Mouse (Mus musculus) cerebellum, adult 9-11 months (tissue): ENCODE measurements around the gene Pex7.
"Not testable (repeated sequence)": the region's sequence is repeated elsewhere in the genome, so short reads cannot be mapped to it uniquely, and the experiment has no call there.

ENCODE experiments used
- DNase-seq: peaks from one replicate; pipeline ENCODE4 v3.0.0; 2022

Gene Pex7

DNA sequence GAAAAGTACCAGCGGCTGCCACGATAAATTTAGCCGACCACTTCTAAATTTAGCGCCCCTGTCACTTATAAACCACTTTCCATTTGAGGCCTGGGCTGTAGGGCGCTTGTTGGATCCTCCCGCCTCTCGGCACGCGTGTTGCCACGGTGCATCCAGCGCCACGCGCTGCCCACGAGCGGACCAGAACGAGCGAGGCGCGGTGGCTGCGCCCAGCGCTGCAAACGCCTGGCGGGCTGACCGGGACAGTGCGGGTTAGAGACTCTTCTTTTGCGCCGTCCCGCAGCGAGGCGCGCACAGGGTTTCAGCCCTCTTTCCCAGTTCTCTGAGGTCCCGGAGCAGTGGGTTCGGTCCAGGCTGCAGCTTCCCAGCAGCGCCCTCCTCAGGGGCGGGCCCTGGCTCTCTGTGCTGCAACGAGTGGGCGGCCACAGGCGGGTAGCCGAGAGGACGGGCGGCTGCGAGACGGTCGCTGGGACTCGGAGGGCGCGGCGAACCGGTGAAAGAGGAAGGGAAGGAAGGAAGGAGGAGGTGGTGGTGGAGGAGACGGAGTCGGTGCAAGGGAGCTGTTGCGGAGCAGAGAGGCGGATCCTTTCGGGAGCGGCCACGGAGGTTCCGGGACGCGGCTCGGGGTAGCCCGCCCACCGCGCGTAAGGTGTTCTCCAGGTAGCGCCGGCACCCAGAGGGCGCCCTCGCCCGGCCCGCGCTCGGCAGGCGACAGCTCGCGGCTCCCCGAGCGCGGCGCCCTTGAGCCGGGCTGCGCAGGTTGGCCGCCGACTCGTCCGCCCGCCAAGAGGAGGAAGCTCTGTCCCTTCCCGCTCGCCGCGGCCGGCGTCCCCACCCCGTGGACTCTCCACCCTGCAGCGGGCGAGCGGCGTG lies 26.3 kb upstream of the Pex7 start:
- peak; percentile 91 for DNase-seq

DNA sequence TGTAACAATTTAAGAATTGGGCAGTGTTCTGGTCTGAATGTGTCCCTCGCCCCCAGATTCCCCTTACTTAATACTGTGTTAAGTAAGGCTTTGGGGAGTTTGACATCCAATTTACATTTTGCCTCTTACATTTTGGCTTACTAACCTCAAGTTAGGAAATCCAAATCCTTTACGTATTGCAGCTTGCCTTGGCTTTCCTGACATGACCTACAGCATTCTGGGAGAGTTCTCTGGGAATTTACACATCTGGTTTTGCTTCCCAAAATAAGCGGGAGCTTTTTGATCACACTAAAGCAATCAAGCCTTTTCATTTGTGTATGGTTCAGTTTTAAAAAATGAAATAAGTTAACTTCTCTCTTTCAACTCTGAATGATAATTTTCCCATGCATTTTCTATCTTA lies 25.5 kb upstream of the Pex7 start:
- no peak for DNase-seq

- DNase-seq = no peak
These were observed 20.7 kb upstream of the Pex7 start for GRCm38 (mm10) chr10:19928205-19928604.

- DNase-seq = not testable (repeated sequence)
These were observed 19.0 kb upstream of the Pex7 start for GRCm38 (mm10) chr10:19926391-19926897.

GRCm38 (mm10) chr10:19924256-19924655 lies 16.8 kb upstream of the Pex7 start:
- no peak for DNase-seq

DNA sequence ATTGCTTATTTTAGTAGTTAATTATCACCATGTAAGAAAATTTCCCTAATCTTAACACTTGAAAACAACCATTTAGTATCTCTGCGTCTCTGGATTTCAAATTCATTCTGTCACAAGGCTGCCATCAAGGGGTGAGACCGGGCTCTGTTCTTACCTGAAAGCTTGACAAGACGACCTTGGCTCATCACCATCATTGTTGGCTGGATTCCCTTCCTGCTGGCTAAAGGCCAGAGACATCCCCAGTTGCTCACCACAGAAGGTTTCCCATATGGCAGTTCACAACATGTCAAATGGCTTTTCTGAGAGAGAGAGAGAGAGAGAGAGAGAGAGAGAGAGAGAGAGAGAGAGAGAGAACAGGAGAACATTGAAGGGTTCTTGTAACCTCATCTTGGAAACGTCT lies 14.9 kb upstream of the Pex7 start:
- peak; percentile 97 for DNase-seq

GRCm38 (mm10) chr10:19915301-19915700 lies 7.8 kb upstream of the Pex7 start:
- DNase-seq = peak; percentile 65

DNA sequence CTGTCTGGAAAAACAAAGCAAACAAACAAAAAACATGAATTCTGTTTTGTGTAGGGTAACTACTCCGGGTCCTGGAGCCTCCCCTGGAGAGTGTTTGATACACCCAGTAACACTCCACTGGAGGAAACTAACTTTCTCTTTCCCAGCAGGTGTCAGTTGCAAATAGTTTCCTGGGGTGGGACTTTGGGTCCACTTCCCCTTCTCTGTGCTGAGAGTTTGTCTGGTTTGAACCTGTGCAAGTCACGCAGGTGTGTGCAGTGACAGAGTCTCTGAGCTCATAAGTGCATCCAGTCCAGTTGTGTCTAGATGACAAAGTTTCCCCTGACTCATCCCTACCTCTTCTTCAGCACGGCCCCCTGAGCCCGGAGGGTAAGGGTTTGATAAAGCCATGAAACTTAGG lies 6.3 kb upstream of the Pex7 start:
- no peak for DNase-seq

GRCm38 (mm10) chr10:19911583-19911982 lies 4.1 kb upstream of the Pex7 start:
- DNase-seq = no peak

GRCm38 (mm10) chr10:19910516-19910915 lies 3.0 kb upstream of the Pex7 start:
- no peak for DNase-seq

- DNase-seq = no peak
These were observed 587 bp upstream of the Pex7 start for GRCm38 (mm10) chr10:19908076-19908475.

- peak; percentile 56 for DNase-seq
These were observed 3.2 kb downstream of the Pex7 start for GRCm38 (mm10) chr10:19904077-19904820.

- no peak for DNase-seq
These were observed 5.5 kb downstream of the Pex7 start for GRCm38 (mm10) chr10:19901992-19902391.

DNA sequence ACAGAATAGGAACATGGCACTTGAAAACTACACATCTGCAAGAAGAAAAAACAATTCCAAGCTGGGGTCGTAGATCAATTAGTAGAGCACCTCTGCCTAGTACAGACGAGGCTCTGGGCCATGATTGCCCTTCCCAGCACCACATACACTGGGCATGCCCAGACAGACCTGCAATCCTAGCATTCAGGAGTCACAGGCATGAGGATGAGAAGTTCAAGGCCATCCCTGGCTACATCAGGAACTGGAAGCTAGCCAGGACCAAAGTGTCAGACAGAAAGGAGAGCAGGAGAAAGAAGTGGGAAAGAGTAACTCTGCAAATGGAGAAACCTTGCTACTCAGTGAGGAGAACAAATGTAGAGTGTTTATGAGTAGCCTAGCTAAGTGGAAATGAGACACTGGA lies 7.3 kb downstream of the Pex7 start:
- no peak for DNase-seq

DNA sequence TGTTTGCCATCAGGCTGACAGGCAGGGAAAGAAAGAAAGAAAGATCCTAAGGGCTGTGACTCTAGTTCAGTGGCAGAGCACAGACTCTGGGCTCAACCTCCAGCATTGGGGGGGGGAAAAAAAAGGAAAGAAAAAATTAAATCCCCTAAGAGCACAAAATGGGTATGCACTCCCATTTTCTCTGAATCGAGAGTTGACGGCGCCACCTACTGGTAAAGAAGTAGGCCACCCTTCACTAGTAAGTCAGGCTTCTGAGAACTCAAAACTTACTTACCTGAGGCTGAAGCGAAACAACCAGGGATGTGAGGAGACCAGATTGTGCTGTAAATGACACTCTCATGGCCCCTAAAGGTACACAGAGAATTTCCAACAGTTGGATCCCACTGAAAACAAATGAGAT lies 13.5 kb downstream of the Pex7 start:
- DNase-seq = peak; percentile 21

- DNase-seq = no peak
These were observed 14.3 kb downstream of the Pex7 start for GRCm38 (mm10) chr10:19893146-19893545.

DNA sequence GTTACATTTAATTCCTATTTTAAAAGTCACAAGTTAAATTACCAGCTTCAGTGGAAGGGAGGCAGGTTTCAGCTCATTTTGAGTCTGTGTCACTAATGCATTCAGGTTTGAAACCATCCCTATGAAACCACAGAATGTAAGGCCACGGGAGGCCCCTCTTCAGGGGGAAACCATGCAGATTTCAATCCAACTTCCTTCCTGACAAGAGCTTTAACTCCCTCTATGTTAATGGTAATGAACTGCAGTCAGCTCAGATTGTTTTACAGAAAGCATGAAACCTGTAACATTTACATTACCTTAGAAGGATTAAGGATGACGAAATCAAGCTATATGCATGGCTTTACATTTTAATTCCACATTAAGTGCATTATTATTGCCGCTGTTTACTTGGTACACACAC lies 15.8 kb downstream of the Pex7 start:
- DNase-seq = no peak

- no peak for DNase-seq
These were observed 17.6 kb downstream of the Pex7 start for GRCm38 (mm10) chr10:19889908-19890307.

- DNase-seq = no peak
These were observed 21.2 kb downstream of the Pex7 start for GRCm38 (mm10) chr10:19886249-19886648.

GRCm38 (mm10) chr10:19884409-19884808 lies 23.1 kb downstream of the Pex7 start:
- DNase-seq = no peak

DNA sequence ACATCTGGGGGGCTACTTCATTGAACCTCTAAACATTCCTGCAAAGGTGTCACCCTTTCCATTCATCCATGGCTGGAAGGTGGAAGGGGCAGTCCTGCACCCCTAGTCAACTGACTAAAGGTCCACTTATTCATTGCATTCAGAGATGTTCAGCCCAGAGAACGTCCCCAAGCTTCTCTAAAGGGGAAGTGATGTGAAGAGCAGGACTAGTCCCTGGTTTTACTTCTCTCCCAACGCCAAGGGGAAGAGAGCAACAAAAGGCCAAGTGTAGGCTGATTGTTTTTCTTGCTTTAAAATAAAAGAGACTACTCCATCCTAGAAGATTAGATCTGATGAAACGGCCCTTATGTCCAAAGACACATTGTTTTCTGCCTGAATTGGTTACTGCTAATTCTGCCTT lies 27.1 kb downstream of the Pex7 start:
- no peak for DNase-seq

- no peak for DNase-seq
These were observed 28.3 kb downstream of the Pex7 start for GRCm38 (mm10) chr10:19879161-19879560.

DNA sequence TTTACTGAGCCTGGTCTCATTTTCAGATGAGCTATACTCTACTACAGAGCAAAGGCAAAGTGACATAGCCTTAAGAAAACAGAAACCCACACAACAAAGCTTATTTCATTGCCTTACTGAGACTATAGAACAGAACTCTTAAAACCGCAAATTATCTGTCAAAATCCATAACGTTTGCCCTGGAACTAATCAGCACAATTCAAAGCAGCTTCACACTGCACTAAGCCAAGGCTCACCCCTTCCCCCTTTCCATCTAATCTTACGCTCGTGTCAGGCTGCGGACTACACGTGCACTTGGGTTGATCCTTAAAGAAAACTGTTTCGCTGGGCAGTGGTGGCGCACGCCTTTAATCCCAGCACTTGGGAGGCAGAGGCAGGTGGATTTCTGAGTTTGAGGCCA lies 29.8 kb downstream of the Pex7 start:
- DNase-seq = no peak

DNA sequence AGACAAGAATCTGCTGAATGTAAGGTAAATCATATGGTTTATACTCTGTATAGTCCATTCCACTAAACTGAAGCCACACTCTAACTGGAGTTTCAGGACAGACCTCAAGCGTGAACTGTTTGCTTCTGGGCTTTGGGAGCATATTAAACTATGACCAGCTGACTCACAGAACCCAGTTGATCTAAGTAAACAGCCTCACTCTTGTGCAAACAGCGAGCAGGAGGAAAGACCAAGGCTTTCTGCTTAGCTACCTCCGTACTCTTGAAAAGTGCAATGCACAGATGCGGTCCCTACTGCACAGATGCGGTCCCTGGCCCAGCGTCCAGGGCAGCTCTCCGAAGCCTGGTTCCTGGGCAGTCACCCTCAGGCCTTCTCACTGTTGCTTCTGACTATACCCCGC lies 30.2 kb downstream of the Pex7 start:
- DNase-seq = no peak
